Mouse (Mus musculus) heart, adult 2 months (tissue): ENCODE results near the gene Gm3115.
"Not testable (repeated sequence)": the region's sequence is repeated elsewhere in the genome, so short reads cannot be mapped to it uniquely, and the experiment has no call there.

ENCODE experiments used
- CTCF ChIP-seq: fragments of 200-600 bp; IDR thresholded peaks from 2 replicates; pipeline ENCODE4 v1.8.1; 2022; ENCODE audit warnings: antibody characterized with exemption, mild to moderate bottlenecking, moderate library complexity
- EP300 ChIP-seq: fragments of 200-500 bp; IDR thresholded peaks from 2 replicates; pipeline ENCODE4 v1.6.1; 2011; ENCODE audit warnings: low read depth, low read length, control low read depth; ENCODE audit not compliant: insufficient read depth
- POLR2A ChIP-seq: fragments of 200-500 bp; IDR thresholded peaks from 2 replicates; pipeline ENCODE4 v1.6.1; 2011; ENCODE audit warnings: mild to moderate bottlenecking, low read depth, low read length, control low read depth; ENCODE audit not compliant: insufficient read depth

GRCm38 (mm10) chr14:4083820-4084219 is at the start of gene Gm3115:
- not testable (repeated sequence) for TF ChIP-seq EP300, CTCF, POLR2A
